Mouse (Mus musculus) megakaryocyte progenitor cell, adult 5-6 weeks (primary cell): ENCODE measurements at regions not wholly inside any gene's neighbourhood (a gene's known extent, or its start where the extent isn't known, plus 50 kb on each side); places are given as distances from the start of the nearest gene placed in this dataset.

Experiments
- ATAC-seq: replicated peaks from 2 replicates; pipeline ENCODE4 v1.8.0; 2016; ENCODE audit warnings: mild to moderate bottlenecking, moderate TSS enrichment, inconsistent platforms; ENCODE audit not compliant: poor library complexity

GRCm38 (mm10) chr17:83902523-83902922, 54.8 kb upstream of the Haao start:
- ATAC-seq, result no peak

- no peak for ATAC-seq
Measured at GRCm38 (mm10) chr17:83902091-83902490, 54.3 kb upstream of the Haao start.

GRCm38 (mm10) chr17:83899588-83900152, 51.9 kb upstream of the Haao start:
- ATAC-seq, result no peak

- no peak for ATAC-seq
Measured at GRCm38 (mm10) chr17:83898531-83898930, 50.8 kb upstream of the Haao start.
